Mouse (Mus musculus): ENCODE data around the gene Gm10721. TPM values are rescaled to one million over a fixed set of nuclear protein-coding genes. Genes with fewer than 3 reads are reported as not detected.
A peak's percentile ranks its signal among the peaks of the same experiment; 100 is the strongest.
"Not testable (repeated sequence)": the region's sequence is repeated elsewhere in the genome, so short reads cannot be mapped to it uniquely, and the experiment has no call there.

The Gm10721 gene
- total RNA-seq, 2 experiments from 2014 or later, result 0.85 TPM; not detected in 1

GRCm38 (mm10) chr9:3024912-3025467 lies 12.1 kb downstream of the Gm10721 start, which contains the start of gene Gm10717:
Gm10717 (plus strand) TSS chr9:3025417.
- peak; percentile 9 to 13 for DNase-seq (ENCODE audit: extremely low spot score in 1 of 2, low spot score in 1 of 2)

GRCm38 (mm10) chr9:3025653-3026052 lies 12.7 kb downstream of the Gm10721 start:
- DNase-seq (ENCODE audit: extremely low spot score in 1 of 2, low spot score in 1 of 2), result peak; percentile 33 to 71

GRCm38 (mm10) chr9:3026136-3026535 lies 13.2 kb downstream of the Gm10721 start:
- DNase-seq (ENCODE audit: extremely low spot score in 1 of 2, low spot score in 1 of 2), result not testable (repeated sequence)

GRCm38 (mm10) chr9:3026741-3027140 lies 13.8 kb downstream of the Gm10721 start:
- DNase-seq (ENCODE audit: extremely low spot score in 1 of 2, low spot score in 1 of 2), result not testable (repeated sequence)

- DNase-seq (ENCODE audit: extremely low spot score in 1 of 2, low spot score in 1 of 2), result not testable (repeated sequence)
Measured at GRCm38 (mm10) chr9:3027200-3027599, 14.3 kb downstream of the Gm10721 start.

- DNase-seq (ENCODE audit: extremely low spot score in 1 of 2, low spot score in 1 of 2), result peak in 1 of 2 experiments; percentile 1
Measured at GRCm38 (mm10) chr9:3029276-3030000, 16.5 kb downstream of the Gm10721 start.

- not testable (repeated sequence) for DNase-seq (ENCODE audit: extremely low spot score in 1 of 2, low spot score in 1 of 2)
Measured at GRCm38 (mm10) chr9:3030677-3031318, 17.9 kb downstream of the Gm10721 start.

- not testable (repeated sequence) for DNase-seq (ENCODE audit: extremely low spot score in 1 of 2, low spot score in 1 of 2)
Measured at GRCm38 (mm10) chr9:3034299-3034698, 21.4 kb downstream of the Gm10721 start, which contains the start of gene Gm17535. Gm17535 (plus strand) TSS chr9:3034599.

- DNase-seq (ENCODE audit: extremely low spot score in 1 of 2, low spot score in 1 of 2), result not testable (repeated sequence)
Measured at GRCm38 (mm10) chr9:3036577-3036976, 23.6 kb downstream of the Gm10721 start, which contains the start of gene Gm10715. Gm10715 (plus strand) TSS chr9:3036877.

- not testable (repeated sequence) for DNase-seq (ENCODE audit: extremely low spot score in 1 of 2, low spot score in 1 of 2)
Measured at GRCm38 (mm10) chr9:3038161-3038560, 25.2 kb downstream of the Gm10721 start.

Small RNA genes within 50 kb of the gene (microRNA-seq; reads per million reads assigned to microRNA genes)
- 0 reads per million in 2 experiments for gene Mir101c

Other genes with a start within 250 kb of the Gm10721 start
- gene Gm10722, start 12.2 kb upstream of the Gm10721 start, total RNA-seq (2021), result not detected
- gene Gm11168, start 9.8 kb upstream of the Gm10721 start, total RNA-seq (2021), result not detected
- gene Gm10720, start 2.5 kb downstream of the Gm10721 start, total RNA-seq (2021), result not detected
- under 1 TPM; 0.42 to 0.89 TPM for gene Gm10719, start 4.3 kb downstream of the Gm10721 start, total RNA-seq (2021)
- 1 to 10 TPM in 1 of 2 experiments, not detected in 1; 1.3 TPM for gene Gm10718, start 10.4 kb downstream of the Gm10721 start, total RNA-seq (2021)
- not detected for gene Gm10717, start 12.3 kb downstream of the Gm10721 start, total RNA-seq (2021)
- gene Gm17535, start 21.5 kb downstream of the Gm10721 start, total RNA-seq (2021), result not detected
- not detected for gene Gm10715, start 23.7 kb downstream of the Gm10721 start, total RNA-seq (2021)

Data from layer of hippocampus, postnatal 25 days (tissue).